Mouse (Mus musculus): ENCODE measurements around the gene Trpc5. TPM values are rescaled to one million over a fixed set of nuclear protein-coding genes. Genes with fewer than 3 reads are reported as not detected.

The Trpc5 gene
- total and polyA plus RNA-seq, 2 experiments from 2014 or later, result 3.8 to 17.5 TPM

DNA sequence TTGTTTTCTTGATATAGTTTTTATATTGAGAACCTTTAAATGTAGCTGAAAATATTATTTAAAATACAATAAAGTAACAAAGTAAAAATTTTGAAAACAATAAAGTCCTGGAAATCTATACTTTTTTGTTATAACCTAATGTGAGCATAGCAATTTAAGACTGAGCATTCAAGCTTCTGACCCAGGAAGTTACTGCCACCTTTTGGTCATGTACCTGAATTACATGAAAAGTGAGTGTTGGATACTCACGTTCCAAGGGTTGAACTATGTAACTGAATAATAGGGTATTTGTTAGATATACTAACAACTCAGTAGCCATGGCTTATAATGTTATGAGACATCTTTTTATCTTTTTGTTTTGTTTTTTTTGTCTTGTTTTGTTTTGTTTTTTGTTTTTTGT, 42.6 kb downstream of the Trpc5 start:
- TF ChIP-seq CTCF (IDR thresholded peaks at IDR 0.05; ENCODE audit: low read depth), result 0 out of 2 replicates have a peak, but pooled peaks have one; percentile 2
- Histone ChIP-seq H3K4me1 (ENCODE audit: insufficient read depth) (no peaks in the 10 kb centered on the region), H3K4me2 (ENCODE audit: low read depth) (no peak overlapping the region), H3K4me3 (ENCODE audit: low read depth, low read length) (no peak overlapping the region), H3K36me3 (ENCODE audit: insufficient read depth) (no peaks in the 10 kb centered on the region), H3K27ac (ENCODE audit: low read depth, low read length) (no peak overlapping the region), H3K27me3 (ENCODE audit: insufficient read depth, low read length) (no peaks in the 10 kb centered on the region), H3K9ac (no peak overlapping the region), H3K9me3 (ENCODE audit: low read length) (no peaks in the 10 kb centered on the region)
- ATAC-seq, result no peak
- DNase-seq, result no peak
- 50% methylated on average over 1 of the region's 1 CpGs for WGBS

DNA sequence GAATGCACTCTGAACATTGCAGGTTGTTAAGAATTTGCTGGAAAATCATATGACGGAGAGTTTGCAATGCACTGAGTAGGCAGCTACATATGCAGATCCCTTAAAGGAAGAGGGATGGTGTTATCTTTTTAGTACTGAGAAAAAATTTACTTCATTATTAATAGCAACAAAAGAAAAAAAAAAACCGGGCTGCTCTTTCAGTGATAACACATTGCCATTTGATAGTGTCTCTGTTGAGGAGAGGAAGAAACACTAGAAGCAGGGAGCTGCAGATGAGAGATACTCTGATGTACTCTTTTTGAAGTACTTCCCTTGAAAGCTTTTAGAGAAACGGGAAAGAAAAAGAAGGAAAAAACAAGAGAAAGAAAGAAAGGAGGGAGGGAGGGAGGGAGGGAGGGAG, 43.2 kb downstream of the Trpc5 start:
- 64% methylated on average over 3 of the region's 3 CpGs for WGBS
- no peak overlapping the region for H3K9ac ChIP-seq
- no peak overlapping the region for H3K27ac ChIP-seq (ENCODE audit: low read depth, low read length)
- ATAC-seq (no peak), DNase-seq (no peak)
- H3K36me3 ChIP-seq (ENCODE audit: insufficient read depth), result no peaks in the 10 kb centered on the region
- H3K4me1 ChIP-seq (ENCODE audit: insufficient read depth), result no peaks in the 10 kb centered on the region
- H3K27me3 ChIP-seq (ENCODE audit: insufficient read depth, low read length), result no peaks in the 10 kb centered on the region
- H3K4me2 ChIP-seq (ENCODE audit: low read depth), result no peak overlapping the region
- TF ChIP-seq CTCF (IDR thresholded peaks at IDR 0.05; ENCODE audit: low read depth), result no peak
- no peaks in the 10 kb centered on the region for H3K9me3 ChIP-seq (ENCODE audit: low read length)
- H3K4me3 ChIP-seq (ENCODE audit: low read depth, low read length), result no peak overlapping the region

DNA sequence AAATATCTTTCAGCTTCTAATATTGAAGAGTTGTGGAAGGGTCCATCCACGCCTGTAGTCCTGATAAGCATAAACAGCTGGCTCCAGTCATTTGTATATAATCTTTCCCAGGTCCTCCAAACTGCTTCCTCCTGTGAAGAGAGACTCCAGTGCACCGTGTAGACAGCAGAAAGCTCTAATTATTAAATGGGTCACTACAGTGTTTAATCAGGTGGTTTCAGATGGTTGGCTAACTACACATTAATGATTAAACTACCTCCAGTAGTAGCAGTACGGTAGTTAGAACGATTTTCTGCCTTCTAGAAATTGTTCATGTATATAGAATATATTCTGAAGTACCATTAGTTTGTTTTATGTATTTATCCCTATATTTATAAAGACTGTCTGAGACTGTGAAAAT, 75.2 kb downstream of the Trpc5 start:
- no peak overlapping the region for H3K4me3 ChIP-seq (ENCODE audit: low read depth, low read length)
- no peaks in the 10 kb centered on the region for H3K4me1 ChIP-seq (ENCODE audit: insufficient read depth)
- no peak for DNase-seq
- 78% methylated on average over 4 of the region's 4 CpGs for WGBS
- no peak overlapping the region for H3K27ac ChIP-seq (ENCODE audit: low read depth, low read length)
- H3K27me3 ChIP-seq (ENCODE audit: insufficient read depth, low read length), result no peaks in the 10 kb centered on the region
- no peak for TF ChIP-seq CTCF (IDR thresholded peaks at IDR 0.05; ENCODE audit: low read depth)
- H3K9ac ChIP-seq, result no peak overlapping the region
- H3K36me3 ChIP-seq (ENCODE audit: insufficient read depth), result no peaks in the 10 kb centered on the region
- H3K9me3 ChIP-seq (ENCODE audit: low read length), result no peaks in the 10 kb centered on the region
- no peak overlapping the region for H3K4me2 ChIP-seq (ENCODE audit: low read depth)
- no peak for ATAC-seq

DNA sequence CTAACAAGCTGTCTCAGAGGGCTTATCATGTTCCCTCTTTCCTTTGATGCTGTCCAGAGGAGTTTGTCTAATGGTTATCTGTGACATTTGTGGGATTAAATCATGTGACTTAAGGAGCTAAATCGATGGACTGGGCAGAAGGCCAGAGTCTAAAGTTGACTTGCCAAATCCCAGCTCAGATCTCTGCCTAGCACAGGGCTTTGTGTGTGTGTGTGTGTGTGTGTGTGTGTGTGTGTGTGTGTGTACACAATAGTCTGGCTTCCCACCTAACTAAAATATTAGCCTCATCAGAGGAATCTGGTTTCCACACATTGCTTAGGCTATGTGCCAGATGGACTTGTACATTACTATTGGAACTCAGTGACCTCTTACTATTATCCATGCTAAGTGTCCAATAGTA, 151.5 kb downstream of the Trpc5 start:
- no peak for DNase-seq
- no peaks in the 10 kb centered on the region for H3K9me3 ChIP-seq (ENCODE audit: low read length)
- no peak overlapping the region for H3K4me2 ChIP-seq (ENCODE audit: low read depth)
- H3K27me3 ChIP-seq (ENCODE audit: insufficient read depth, low read length), result no peaks in the 10 kb centered on the region
- H3K4me3 ChIP-seq (ENCODE audit: low read depth, low read length), result no peak overlapping the region
- no peaks in the 10 kb centered on the region for H3K36me3 ChIP-seq (ENCODE audit: insufficient read depth)
- no peak for ATAC-seq
- TF ChIP-seq CTCF (IDR thresholded peaks at IDR 0.05; ENCODE audit: low read depth), result no peak
- H3K27ac ChIP-seq (ENCODE audit: low read depth, low read length), result no peak overlapping the region
- H3K4me1 ChIP-seq (ENCODE audit: insufficient read depth), result no peaks in the 10 kb centered on the region
- 30% methylated on average over 1 of the region's 1 CpGs for WGBS
- H3K9ac ChIP-seq, result no peak overlapping the region

DNA sequence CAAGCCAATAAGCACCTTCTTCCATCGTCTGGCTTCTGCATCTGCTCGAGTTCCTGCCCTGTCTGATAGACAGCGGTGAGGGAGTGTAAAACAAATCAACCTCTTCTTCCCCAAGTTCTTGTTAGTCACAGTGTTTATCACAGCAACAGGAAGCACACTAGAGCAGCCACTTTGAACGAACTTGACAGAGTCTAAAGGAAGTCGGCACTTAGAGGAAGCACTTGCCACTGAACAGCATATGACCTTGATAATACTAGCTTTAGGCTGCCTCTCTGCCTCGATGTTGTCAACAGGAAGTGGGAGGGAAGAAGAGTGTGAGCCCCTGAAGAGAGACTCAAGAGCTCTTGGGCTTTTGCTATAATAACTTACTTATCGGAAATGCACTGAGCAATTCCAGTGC, 161.9 kb downstream of the Trpc5 start:
- ATAC-seq (no peak), DNase-seq (no peak)
- no peak overlapping the region for H3K27ac ChIP-seq (ENCODE audit: low read depth, low read length)
- no peak overlapping the region for H3K4me2 ChIP-seq (ENCODE audit: low read depth)
- H3K9me3 ChIP-seq (ENCODE audit: low read length), result no peaks in the 10 kb centered on the region
- no peaks in the 10 kb centered on the region for H3K4me1 ChIP-seq (ENCODE audit: insufficient read depth)
- H3K27me3 ChIP-seq (ENCODE audit: insufficient read depth, low read length), result no peaks in the 10 kb centered on the region
- no peaks in the 10 kb centered on the region for H3K36me3 ChIP-seq (ENCODE audit: insufficient read depth)
- TF ChIP-seq CTCF (IDR thresholded peaks at IDR 0.05; ENCODE audit: low read depth), result no peak
- H3K9ac ChIP-seq, result no peak overlapping the region
- no peak overlapping the region for H3K4me3 ChIP-seq (ENCODE audit: low read depth, low read length)
- WGBS, result 88% methylated on average over 7 of the region's 7 CpGs

DNA sequence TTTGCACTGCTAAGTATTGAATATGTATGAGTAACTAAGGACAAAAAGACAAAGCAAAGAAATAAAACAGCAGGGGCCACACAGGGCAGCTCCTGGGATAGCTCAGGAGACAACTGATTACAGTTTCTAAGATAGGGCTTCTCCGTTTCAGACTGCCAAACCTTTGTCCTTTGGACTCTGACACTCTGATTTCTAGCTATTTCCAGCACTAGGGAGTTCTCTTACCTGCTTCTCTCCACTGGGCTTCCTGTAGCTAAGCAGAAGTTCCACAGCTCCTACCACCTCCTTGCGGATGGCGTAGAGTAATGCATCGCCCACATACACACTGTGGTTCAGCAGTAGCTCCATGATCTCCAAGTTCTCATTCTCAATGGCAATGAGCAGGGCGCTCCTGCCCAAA, 164.7 kb downstream of the Trpc5 start:
- Histone ChIP-seq H3K4me3 (ENCODE audit: low read depth, low read length) (no peak overlapping the region), H3K27me3 (ENCODE audit: insufficient read depth, low read length) (no peaks in the 10 kb centered on the region), H3K36me3 (ENCODE audit: insufficient read depth) (no peaks in the 10 kb centered on the region), H3K4me2 (ENCODE audit: low read depth) (no peak overlapping the region), H3K9ac (no peak overlapping the region), H3K9me3 (ENCODE audit: low read length) (no peaks in the 10 kb centered on the region), H3K27ac (ENCODE audit: low read depth, low read length) (no peak overlapping the region), H3K4me1 (ENCODE audit: insufficient read depth) (no peaks in the 10 kb centered on the region)
- no peak for TF ChIP-seq CTCF (IDR thresholded peaks at IDR 0.05; ENCODE audit: low read depth)
- WGBS, result 86% methylated on average over 5 of the region's 5 CpGs
- DNase-seq (no peak), ATAC-seq (no peak)

DNA sequence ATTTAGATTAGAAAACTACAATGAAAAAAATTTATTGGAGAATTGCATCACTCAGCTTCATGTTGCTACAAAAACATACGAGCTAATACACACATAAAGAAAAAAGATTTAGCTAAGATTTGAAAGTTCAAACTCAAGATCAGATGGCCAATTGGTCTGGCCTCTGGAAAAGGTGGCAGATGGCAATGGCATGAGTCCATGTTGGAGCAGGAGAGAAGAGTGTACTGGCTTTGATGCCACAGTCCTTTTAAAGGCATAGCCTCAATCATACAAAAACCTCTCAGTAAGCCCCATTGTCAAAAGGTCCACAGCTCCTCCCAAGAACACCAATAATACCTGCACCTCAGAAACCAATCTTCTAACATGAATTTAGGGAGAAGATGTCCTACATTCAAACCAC, 196.6 kb downstream of the Trpc5 start:
- ATAC-seq, result no peak
- DNase-seq, result no peak
- H3K27ac ChIP-seq (ENCODE audit: low read depth, low read length), result no peak overlapping the region
- no peaks in the 10 kb centered on the region for H3K9me3 ChIP-seq (ENCODE audit: low read length)
- 70% methylated on average over 1 of the region's 1 CpGs for WGBS
- no peak overlapping the region for H3K4me3 ChIP-seq (ENCODE audit: low read depth, low read length)
- H3K9ac ChIP-seq, result no peak overlapping the region
- H3K36me3 ChIP-seq (ENCODE audit: insufficient read depth), result no peaks in the 10 kb centered on the region
- H3K4me2 ChIP-seq (ENCODE audit: low read depth), result no peak overlapping the region
- H3K27me3 ChIP-seq (ENCODE audit: insufficient read depth, low read length), result no peaks in the 10 kb centered on the region
- no peak for TF ChIP-seq CTCF (IDR thresholded peaks at IDR 0.05; ENCODE audit: low read depth)
- no peaks in the 10 kb centered on the region for H3K4me1 ChIP-seq (ENCODE audit: insufficient read depth)

DNA sequence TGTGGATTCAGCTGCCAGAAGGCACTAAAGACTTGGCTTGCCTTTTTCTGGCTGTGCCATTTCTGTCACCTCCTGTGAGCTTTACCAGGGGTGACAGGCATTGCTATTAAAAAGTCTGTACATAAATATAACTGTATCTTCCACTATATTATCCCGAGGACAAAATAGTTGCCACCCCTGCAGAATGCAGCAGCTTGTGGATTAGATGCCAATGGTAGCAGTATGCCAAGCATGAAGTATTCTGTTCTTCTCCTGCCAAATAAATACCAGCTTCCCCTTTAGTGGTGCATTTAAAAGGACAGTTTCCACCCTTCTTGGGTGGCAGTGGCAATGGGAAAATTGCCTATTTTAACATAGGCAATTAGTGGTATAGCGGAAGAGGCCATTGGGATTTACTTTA, 223.6 kb downstream of the Trpc5 start:
- Histone ChIP-seq H3K9me3 (ENCODE audit: low read length) (no peaks in the 10 kb centered on the region), H3K4me2 (ENCODE audit: low read depth) (no peak overlapping the region), H3K4me3 (ENCODE audit: low read depth, low read length) (no peak overlapping the region), H3K27me3 (ENCODE audit: insufficient read depth, low read length) (no peaks in the 10 kb centered on the region), H3K9ac (no peak overlapping the region), H3K36me3 (ENCODE audit: insufficient read depth) (no peaks in the 10 kb centered on the region), H3K27ac (ENCODE audit: low read depth, low read length) (no peak overlapping the region), H3K4me1 (ENCODE audit: insufficient read depth) (no peaks in the 10 kb centered on the region)
- ATAC-seq (no peak), DNase-seq (peak; percentile 29)
- WGBS, result 52% methylated on average over 2 of the region's 2 CpGs
- no peak for TF ChIP-seq CTCF (IDR thresholded peaks at IDR 0.05; ENCODE audit: low read depth)

All from forebrain, postnatal 0 days (tissue).